Mouse (Mus musculus): Measurements from ENCODE around the gene Adck1. TPM values are rescaled to one million over a fixed set of nuclear protein-coding genes. Genes with fewer than 3 reads are reported as not detected.

Adck1 gene
- polyA plus RNA-seq, 1 experiment: 13.6 TPM

DNA sequence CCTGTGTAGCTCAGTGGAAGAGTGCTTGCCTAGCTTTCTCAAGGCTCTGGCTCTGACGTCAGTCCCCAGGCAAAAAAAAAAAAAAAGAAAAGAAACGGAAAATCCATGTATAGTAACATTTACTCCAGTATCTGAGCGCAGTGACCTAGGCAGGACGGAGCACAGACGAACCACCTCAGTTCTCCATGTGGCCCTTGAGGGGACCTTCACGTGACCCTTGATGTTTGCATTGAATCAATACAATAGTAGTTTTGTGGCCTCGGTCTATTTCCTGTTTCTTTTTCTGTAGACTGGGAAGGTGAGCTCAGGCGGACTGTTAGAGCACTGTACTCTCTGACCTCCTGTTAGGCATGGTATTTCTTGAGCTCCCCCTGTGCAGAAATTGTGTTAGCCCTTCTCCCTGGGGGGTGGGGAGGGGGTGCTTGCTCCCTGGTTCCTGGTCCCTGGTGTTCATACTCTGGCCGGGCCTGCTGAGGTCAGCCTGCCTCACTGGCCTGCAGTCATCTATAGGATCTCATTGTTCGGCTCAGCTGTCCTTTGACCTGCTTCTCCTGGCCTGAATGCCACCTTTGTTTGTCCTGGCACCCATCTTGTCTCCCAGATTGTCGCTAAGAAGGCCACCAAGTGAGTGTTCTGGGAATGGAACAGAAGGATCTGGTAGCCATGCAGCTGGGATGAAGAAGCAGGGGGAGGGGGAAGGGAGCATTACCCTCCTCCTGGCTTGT lies 48.1 kb downstream of the Adck1 start:
- Histone ChIP-seq H3K9me3 (replicated peaks; ENCODE audit: control insufficient read depth, insufficient read depth, low read length, poor library complexity, severe bottlenecking) (no peaks in the 10 kb centered on the region), H3K36me3 (ENCODE audit: control insufficient read depth, insufficient read depth, low read length, poor library complexity, severe bottlenecking) (no peaks in the 10 kb centered on the region), H3K4me3 (ENCODE audit: low read depth, low read length) (no peak overlapping the region), H3K9ac (ENCODE audit: low read depth, poor library complexity, severe bottlenecking) (no peak overlapping the region), H3K27me3 (ENCODE audit: control insufficient read depth, insufficient read depth, low read length, poor library complexity, severe bottlenecking) (no peaks in the 10 kb centered on the region), H3K27ac (ENCODE audit: insufficient read depth, low read length) (no peak overlapping the region), H3K4me1 (ENCODE audit: control insufficient read depth, insufficient read depth, low read length) (no peaks in the 10 kb centered on the region)
- TF ChIP-seq POLR2A (IDR thresholded peaks at IDR 0.05; ENCODE audit: insufficient read depth, low read length): no peak
- TF ChIP-seq EP300 (IDR thresholded peaks at IDR 0.05; ENCODE audit: insufficient read depth, low read depth, low read length): no peak
- no peak for TF ChIP-seq CTCF (IDR thresholded peaks at IDR 0.05; ENCODE audit: low read depth, low read length)

DNA sequence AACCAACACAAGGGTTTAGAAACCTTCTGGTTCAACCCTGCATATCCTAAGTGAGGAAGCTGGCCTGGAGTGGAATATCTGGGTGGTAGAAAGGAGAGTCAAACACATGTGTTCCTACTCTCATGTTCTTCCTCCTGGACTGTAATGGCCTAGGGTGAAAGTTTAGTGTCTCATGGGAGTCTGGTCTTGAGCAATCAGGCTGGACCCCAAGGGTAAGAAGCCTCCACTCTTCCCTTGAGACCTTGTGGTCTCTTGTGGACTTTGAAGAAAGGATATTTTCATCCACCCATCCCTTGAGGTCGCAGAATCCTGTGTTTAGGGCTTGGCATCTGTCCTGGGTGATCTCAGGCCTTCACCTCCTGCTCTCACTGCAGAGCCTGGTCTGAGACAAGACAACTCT lies 52.9 kb downstream of the Adck1 start:
- Histone ChIP-seq H3K36me3 (ENCODE audit: control insufficient read depth, insufficient read depth, low read length, poor library complexity, severe bottlenecking) (no peaks in the 10 kb centered on the region), H3K9ac (ENCODE audit: low read depth, poor library complexity, severe bottlenecking) (no peak overlapping the region), H3K27me3 (ENCODE audit: control insufficient read depth, insufficient read depth, low read length, poor library complexity, severe bottlenecking) (no peaks in the 10 kb centered on the region), H3K9me3 (replicated peaks; ENCODE audit: control insufficient read depth, insufficient read depth, low read length, poor library complexity, severe bottlenecking) (no peaks in the 10 kb centered on the region), H3K27ac (ENCODE audit: insufficient read depth, low read length) (no peak overlapping the region), H3K4me3 (ENCODE audit: low read depth, low read length) (no peak overlapping the region), H3K4me1 (ENCODE audit: control insufficient read depth, insufficient read depth, low read length) (no peaks in the 10 kb centered on the region)
- TF ChIP-seq EP300 (IDR thresholded peaks at IDR 0.05; ENCODE audit: insufficient read depth, low read depth, low read length) (no peak), CTCF (IDR thresholded peaks at IDR 0.05; ENCODE audit: low read depth, low read length) (no peak), POLR2A (IDR thresholded peaks at IDR 0.05; ENCODE audit: insufficient read depth, low read length) (no peak)

- Histone ChIP-seq H3K9ac (ENCODE audit: low read depth, poor library complexity, severe bottlenecking) (no peak overlapping the region), H3K36me3 (ENCODE audit: control insufficient read depth, insufficient read depth, low read length, poor library complexity, severe bottlenecking) (no peaks in the 10 kb centered on the region), H3K4me1 (ENCODE audit: control insufficient read depth, insufficient read depth, low read length) (no peaks in the 10 kb centered on the region), H3K27ac (ENCODE audit: insufficient read depth, low read length) (no peak overlapping the region), H3K4me3 (ENCODE audit: low read depth, low read length) (no peak overlapping the region), H3K27me3 (ENCODE audit: control insufficient read depth, insufficient read depth, low read length, poor library complexity, severe bottlenecking) (no peaks in the 10 kb centered on the region), H3K9me3 (replicated peaks; ENCODE audit: control insufficient read depth, insufficient read depth, low read length, poor library complexity, severe bottlenecking) (no peaks in the 10 kb centered on the region)
- TF ChIP-seq EP300 (IDR thresholded peaks at IDR 0.05; ENCODE audit: insufficient read depth, low read depth, low read length) (no peak), POLR2A (IDR thresholded peaks at IDR 0.05; ENCODE audit: insufficient read depth, low read length) (no peak), CTCF (IDR thresholded peaks at IDR 0.05; ENCODE audit: low read depth, low read length) (no peak)
Observed at GRCm38 (mm10) chr12:88419912-88420621, 59.7 kb downstream of the Adck1 start.

- H3K36me3 ChIP-seq (ENCODE audit: control insufficient read depth, insufficient read depth, low read length, poor library complexity, severe bottlenecking): no peaks in the 10 kb centered on the region
- no peaks in the 10 kb centered on the region for H3K9me3 ChIP-seq (replicated peaks; ENCODE audit: control insufficient read depth, insufficient read depth, low read length, poor library complexity, severe bottlenecking)
- no peaks in the 10 kb centered on the region for H3K4me1 ChIP-seq (ENCODE audit: control insufficient read depth, insufficient read depth, low read length)
- TF ChIP-seq POLR2A (IDR thresholded peaks at IDR 0.05; ENCODE audit: insufficient read depth, low read length) (no peak), CTCF (IDR thresholded peaks at IDR 0.05; ENCODE audit: low read depth, low read length) (no peak), EP300 (IDR thresholded peaks at IDR 0.05; ENCODE audit: insufficient read depth, low read depth, low read length) (no peak)
- no peak overlapping the region for H3K27ac ChIP-seq (ENCODE audit: insufficient read depth, low read length)
- H3K27me3 ChIP-seq (ENCODE audit: control insufficient read depth, insufficient read depth, low read length, poor library complexity, severe bottlenecking): no peaks in the 10 kb centered on the region
- no peak overlapping the region for H3K4me3 ChIP-seq (ENCODE audit: low read depth, low read length)
- H3K9ac ChIP-seq (ENCODE audit: low read depth, poor library complexity, severe bottlenecking): no peak overlapping the region
Observed at GRCm38 (mm10) chr12:88426926-88427325, 66.6 kb downstream of the Adck1 start.

GRCm38 (mm10) chr12:88428735-88429134 lies 68.4 kb downstream of the Adck1 start:
- no peak overlapping the region for H3K4me3 ChIP-seq (ENCODE audit: low read depth, low read length)
- H3K4me1 ChIP-seq (ENCODE audit: control insufficient read depth, insufficient read depth, low read length): no peaks in the 10 kb centered on the region
- TF ChIP-seq CTCF (IDR thresholded peaks at IDR 0.05; ENCODE audit: low read depth, low read length): no peak
- H3K27ac ChIP-seq (ENCODE audit: insufficient read depth, low read length): no peak overlapping the region
- H3K9me3 ChIP-seq (replicated peaks; ENCODE audit: control insufficient read depth, insufficient read depth, low read length, poor library complexity, severe bottlenecking): no peaks in the 10 kb centered on the region
- H3K9ac ChIP-seq (ENCODE audit: low read depth, poor library complexity, severe bottlenecking): no peak overlapping the region
- H3K36me3 ChIP-seq (ENCODE audit: control insufficient read depth, insufficient read depth, low read length, poor library complexity, severe bottlenecking): no peaks in the 10 kb centered on the region
- H3K27me3 ChIP-seq (ENCODE audit: control insufficient read depth, insufficient read depth, low read length, poor library complexity, severe bottlenecking): no peaks in the 10 kb centered on the region

GRCm38 (mm10) chr12:88432277-88432676 lies 71.9 kb downstream of the Adck1 start:
- Histone ChIP-seq H3K4me1 (ENCODE audit: control insufficient read depth, insufficient read depth, low read length) (no peaks in the 10 kb centered on the region), H3K4me3 (ENCODE audit: low read depth, low read length) (no peak overlapping the region), H3K36me3 (ENCODE audit: control insufficient read depth, insufficient read depth, low read length, poor library complexity, severe bottlenecking) (no peaks in the 10 kb centered on the region), H3K9me3 (replicated peaks; ENCODE audit: control insufficient read depth, insufficient read depth, low read length, poor library complexity, severe bottlenecking) (no peaks in the 10 kb centered on the region), H3K27ac (ENCODE audit: insufficient read depth, low read length) (no peak overlapping the region), H3K27me3 (ENCODE audit: control insufficient read depth, insufficient read depth, low read length, poor library complexity, severe bottlenecking) (no peaks in the 10 kb centered on the region), H3K9ac (ENCODE audit: low read depth, poor library complexity, severe bottlenecking) (no peak overlapping the region)
- TF ChIP-seq CTCF (IDR thresholded peaks at IDR 0.05; ENCODE audit: low read depth, low read length): no peak
- TF ChIP-seq EP300 (IDR thresholded peaks at IDR 0.05; ENCODE audit: insufficient read depth, low read depth, low read length): no peak
- no peak for TF ChIP-seq POLR2A (IDR thresholded peaks at IDR 0.05; ENCODE audit: insufficient read depth, low read length)

All from ES-Bruce4 (cell line).